Mouse (Mus musculus) forebrain, embryonic 12.5 days (tissue): ENCODE results near the gene Bfar. TPM values are rescaled to one million over a fixed set of nuclear protein-coding genes. Genes with fewer than 3 reads are reported as not detected.

ENCODE experiments used
- ATAC-seq: fragments of 200-750 bp; cut with Nextera tagmentation; 2 replicates; pipeline ENCODE4 v1.8.0; 2017; ENCODE audit warnings: moderate TSS enrichment; ENCODE audit not compliant: low FRiP score
- H3K27ac ChIP-seq: fragments of 300-500 bp; sonication (generic); 2 replicates; pipeline ENCODE4 v1.5.1; 2016; ENCODE audit warnings: mild to moderate bottlenecking
- H3K27me3 ChIP-seq: fragments of 300-500 bp; sonication (generic); 2 replicates; pipeline ENCODE4 v1.6.1; 2016; ENCODE audit warnings: mild to moderate bottlenecking
- H3K36me3 ChIP-seq: fragments of 300-500 bp; sonication (generic); replicated peaks from 2 replicates; pipeline ENCODE4 v1.6.1; 2016; ENCODE audit warnings: mild to moderate bottlenecking
- H3K4me1 ChIP-seq: fragments of 300-500 bp; sonication (generic); 2 replicates; pipeline ENCODE4 v1.6.1; 2016
- H3K4me2 ChIP-seq: fragments of 300-500 bp; sonication (generic); 2 replicates; pipeline ENCODE4 v1.6.1; 2016; ENCODE audit warnings: mild to moderate bottlenecking, moderate library complexity
- H3K4me3 ChIP-seq: fragments of 300-500 bp; sonication (generic); replicated peaks from 2 replicates; pipeline ENCODE4 v1.5.1; 2016; ENCODE audit warnings: mild to moderate bottlenecking
- H3K9ac ChIP-seq: fragments of 300-500 bp; sonication (generic); 2 replicates; pipeline ENCODE4 v1.6.1; 2016; ENCODE audit warnings: mild to moderate bottlenecking
- H3K9me3 ChIP-seq: fragments of 300-500 bp; sonication (generic); 2 replicates; pipeline ENCODE4 v1.6.1; 2016
- WGBS: fragments of 180-500 bp; shearing (Covaris S2); methylation state at CpG from one replicate; pipeline ENCODE4 v1.1.7; 2016; 5-methylcytosine and 5-hydroxymethylcytosine counted together
- polyA plus RNA-seq: library from polyadenylated mRNA; unstranded; fragments of >200 nt; fragmentation: Nextera tagmentation; extraction: Ambion mirVana; gene quantifications from 2 replicates; pipeline ENCODE4 v1.2.1, GENCODE M21; 2016

The Bfar gene
- polyA plus RNA-seq, 1 experiment from 2014 or later = 41.7 TPM

DNA sequence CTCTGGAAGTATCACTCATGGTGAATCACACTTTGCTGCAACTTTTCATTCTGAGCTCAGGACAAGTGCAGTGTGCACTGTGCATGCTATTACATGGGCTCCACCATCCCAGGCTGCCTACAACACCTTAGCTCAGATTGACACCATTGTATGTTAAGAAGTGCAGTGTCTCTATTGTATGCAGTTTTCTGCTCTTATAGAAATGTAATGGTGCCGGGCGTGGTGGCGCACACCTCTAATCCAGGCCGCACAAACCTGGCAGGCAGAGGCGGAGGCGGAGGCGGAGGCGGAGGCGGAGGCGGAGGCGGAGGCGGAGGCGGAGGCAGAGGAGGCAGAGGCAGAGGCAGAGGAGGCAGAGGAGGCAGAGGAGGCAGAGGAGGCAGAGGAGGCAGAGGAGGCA is 79.0 kb downstream of the Bfar start:
- ATAC-seq = no peak
- Histone ChIP-seq H3K4me2 (no peak overlapping the region), H3K27ac (no peak overlapping the region), H3K4me1 (peaks cover 5% of the 10 kb centered on the region), H3K9ac (no peak overlapping the region), H3K4me3 (no peak overlapping the region), H3K36me3 (no peaks in the 10 kb centered on the region), H3K9me3 (no peaks in the 10 kb centered on the region), H3K27me3 (no peaks in the 10 kb centered on the region)
- WGBS = 93% methylated on average over 13 of the region's 13 CpGs

Other genes with a start within 250 kb of the Bfar start
- 38.2 and 40.2 TPM in 2 replicates for gene Parn, start 3.7 kb upstream of the Bfar start, polyA plus RNA-seq
- gene 3110001I22Rik, start 71 bp downstream of the Bfar start, polyA plus RNA-seq = 9.0 and 9.3 TPM in 2 replicates
- gene Pla2g10, start 59.1 kb downstream of the Bfar start, polyA plus RNA-seq = 0.17 and 0.23 TPM in 2 replicates
- 114 and 118 TPM in 2 replicates for gene Rrn3, start 108.8 kb downstream of the Bfar start, polyA plus RNA-seq
- gene Ntan1, start 147.0 kb downstream of the Bfar start, polyA plus RNA-seq = 177 and 186 TPM in 2 replicates
- 67.7 and 72.1 TPM in 2 replicates for gene Pdxdc1, start 231.3 kb downstream of the Bfar start, polyA plus RNA-seq
- gene Mpv17l, start 231.3 kb downstream of the Bfar start, polyA plus RNA-seq = 3.6 and 4.7 TPM in 2 replicates